Mouse (Mus musculus) ES-E14 (cell line): ENCODE data around the gene Gbf1. TPM values are rescaled to one million over a fixed set of nuclear protein-coding genes. Genes with fewer than 3 reads are reported as not detected.
A peak's percentile ranks its signal among the peaks of the same experiment; 100 is the strongest.

ENCODE experiments used
- DNase-seq: peaks from one replicate; pipeline ENCODE4 v3.0.0-alpha.2; 2013; ENCODE audit warnings: low read depth, low spot score
- H3K27ac ChIP-seq: 2 replicates; pipeline ENCODE4 v1.5.1; 2012; ENCODE audit warnings: low read depth, mild to moderate bottlenecking, low read length, moderate library complexity, mixed read lengths; ENCODE audit not compliant: poor library complexity, insufficient read depth, severe bottlenecking
- H3K36me3 ChIP-seq: 2 replicates; pipeline ENCODE4 v1.6.1; 2012; ENCODE audit warnings: mild to moderate bottlenecking, low read length, moderate library complexity, mixed read lengths; ENCODE audit not compliant: control insufficient read depth, poor library complexity, insufficient read depth, severe bottlenecking
- H3K4me1 ChIP-seq, 2 experiments: fragments of 150-350 bp in 1 of 2; sonication (generic) in 1 of 2; 2 replicates each; pipeline ENCODE4 v1.6.1; 2012; ENCODE audit warnings: low read length in 2 of 2, mild to moderate bottlenecking in 1 of 2, mixed read lengths in 1 of 2; ENCODE audit not compliant: control insufficient read depth in 2 of 2, insufficient read depth in 2 of 2, poor library complexity in 1 of 2
- H3K4me3 ChIP-seq, 2 experiments: fragments of 150-350 bp in 1 of 2; sonication (generic) in 1 of 2; 2 replicates each; pipeline ENCODE4 v1.5.1; 2012; ENCODE audit warnings: low read length in 2 of 2, low read depth in 1 of 2, mild to moderate bottlenecking in 1 of 2, mixed read lengths in 1 of 2; ENCODE audit not compliant: insufficient read depth in 1 of 2, poor library complexity in 1 of 2, severe bottlenecking in 1 of 2
- H3K9ac ChIP-seq: 2 replicates; pipeline ENCODE4 v1.6.1; 2012; ENCODE audit warnings: low read depth, mild to moderate bottlenecking, low read length, mixed read lengths; ENCODE audit not compliant: poor library complexity, insufficient read depth, severe bottlenecking
- H3K9me3 ChIP-seq: fragments of 150-350 bp; sonication (generic); 2 replicates; pipeline ENCODE4 v1.6.1; 2012; ENCODE audit warnings: low read depth, mild to moderate bottlenecking, low read length; ENCODE audit not compliant: control insufficient read depth, insufficient read depth
- CHD2 ChIP-seq: IDR thresholded peaks from 2 replicates; pipeline ENCODE4 v1.6.1; 2014; ENCODE audit warnings: mild to moderate bottlenecking, low read depth, low read length, inconsistent platforms
- HCFC1 ChIP-seq: IDR thresholded peaks from 2 replicates; pipeline ENCODE4 v1.6.1; 2012; ENCODE audit warnings: low read length, inconsistent platforms, borderline replicate concordance; ENCODE audit not compliant: insufficient read depth
- MAFK ChIP-seq: IDR thresholded peaks from 2 replicates; pipeline ENCODE4 v1.6.1; 2014; ENCODE audit warnings: mild to moderate bottlenecking, low read depth, low read length, inconsistent platforms; ENCODE audit not compliant: insufficient read depth
- ZC3H11A ChIP-seq: IDR thresholded peaks from 2 replicates; pipeline ENCODE4 v1.6.1; 2012; ENCODE audit warnings: low read depth, mild to moderate bottlenecking, inconsistent platforms, low read length, borderline replicate concordance
- ZNF384 ChIP-seq: IDR thresholded peaks from 2 replicates; pipeline ENCODE4 v1.6.1; 2012; ENCODE audit warnings: low read depth, low read length, inconsistent platforms
- in situ Hi-C, 2 experiments: fragments of 600-800 bp; cut with MboI; formaldehyde crosslinking; loops; one replicate each; pipeline ENCODE4 v1.15.1; 2025; ENCODE audit warnings: low sequenced_read_pairs in 2 of 2, inconsistent platforms in 1 of 2; ENCODE audit not compliant: unreplicated experiment in 2 of 2
- total RNA-seq: library from RNA; depleted of rRNA; stranded (reverse); fragments of 300-350 nt; gene quantifications from 2 replicates; pipeline ENCODE4 v1.2.3, GENCODE M21; 2012

The Gbf1 gene
- total RNA-seq, 1 experiment: 29.0 TPM

DNA sequence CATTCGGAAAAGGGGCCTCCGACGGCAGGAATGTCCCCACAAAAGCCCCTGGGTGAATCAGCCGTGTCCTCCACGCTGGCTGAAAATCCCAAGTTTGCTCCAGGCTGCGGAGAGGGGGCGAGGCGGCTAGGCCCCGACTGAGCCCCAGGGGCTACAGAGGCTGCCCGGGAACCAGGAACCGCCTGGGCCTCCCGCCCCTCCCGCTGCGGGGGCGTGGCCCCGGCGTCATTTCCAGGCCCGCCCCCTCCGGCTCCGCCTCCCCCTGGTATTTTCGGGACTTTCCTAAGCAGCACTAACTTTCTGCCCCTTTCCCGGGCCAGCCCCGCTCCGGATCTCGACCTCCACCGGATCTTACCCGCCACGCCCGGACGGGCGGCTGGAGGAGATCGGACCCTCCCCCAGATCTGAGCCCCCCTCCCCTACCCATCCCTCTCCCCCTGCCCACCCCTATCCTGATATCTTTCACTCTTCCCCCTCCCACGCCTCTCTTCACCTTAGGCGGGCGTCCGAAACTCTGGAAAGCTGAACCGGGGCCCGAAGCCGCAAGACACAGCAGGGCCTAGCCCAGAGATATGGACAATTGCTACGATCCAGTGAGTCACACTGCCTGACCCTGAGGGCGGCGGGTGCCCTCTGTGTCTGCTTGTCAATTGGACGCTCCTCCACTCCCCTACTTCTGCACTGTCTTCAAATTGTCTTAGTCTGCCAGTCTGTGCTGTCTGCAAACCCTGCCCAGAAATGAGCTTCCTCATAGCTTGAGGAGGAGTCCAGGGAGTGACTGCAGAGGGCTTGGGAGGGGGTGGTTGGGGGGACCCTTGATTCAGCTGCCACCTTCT is 153.3 kb downstream of the Gbf1 start:
- in situ Hi-C loops: no loop called here
- DNase-seq: peak; percentile 89
- Histone ChIP-seq H3K27ac (no peak overlapping the region), H3K9me3 (no peaks in the 10 kb centered on the region), H3K36me3 (peaks cover 4% of the 10 kb centered on the region; the same call in 1 of the 2 replicates), H3K9ac (peak overlapping the region; percentile 70), H3K4me3 (peak overlapping the region; percentile 69 to 99), H3K4me1 (peaks cover 0 to 18% of the 10 kb centered on the region in 2 experiments; a peak in 1 of 4 replicates)
- TF ChIP-seq CHD2 (no peak), MAFK (no peak), ZNF384 (no peak), ZC3H11A (no peak), HCFC1 (no peak)

DNA sequence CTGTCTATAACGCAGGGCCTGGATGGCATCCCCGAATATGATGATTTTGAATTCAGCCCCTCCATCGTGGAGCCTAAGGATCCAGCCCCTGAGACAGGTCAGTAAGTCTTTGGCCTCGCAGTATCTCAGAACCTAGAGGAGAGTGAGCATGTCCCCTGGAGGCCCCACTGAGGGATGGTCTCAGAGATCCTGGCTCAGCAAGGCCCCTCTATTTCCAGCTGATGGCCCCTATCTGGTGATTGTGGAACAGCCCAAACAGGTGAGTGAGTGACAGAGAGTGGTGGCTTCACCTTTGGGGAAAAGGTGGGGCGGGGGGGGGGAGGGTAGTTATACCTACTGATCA is 153.9 kb downstream of the Gbf1 start:
- Histone ChIP-seq H3K9me3 (no peaks in the 10 kb centered on the region), H3K9ac (no peak overlapping the region; the same call in 1 of the 2 replicates), H3K4me3 (peak overlapping the region; percentile 69 to 99; a peak in 2 of 4 replicates), H3K27ac (no peak overlapping the region), H3K4me1 (peaks cover 0 to 18% of the 10 kb centered on the region in 2 experiments; a peak in 1 of 4 replicates), H3K36me3 (peaks cover 6% of the 10 kb centered on the region; the same call in 1 of the 2 replicates)
- no peak for DNase-seq
- TF ChIP-seq CHD2: no peak
- TF ChIP-seq HCFC1: no peak
- in situ Hi-C loops: no loop called here

DNA sequence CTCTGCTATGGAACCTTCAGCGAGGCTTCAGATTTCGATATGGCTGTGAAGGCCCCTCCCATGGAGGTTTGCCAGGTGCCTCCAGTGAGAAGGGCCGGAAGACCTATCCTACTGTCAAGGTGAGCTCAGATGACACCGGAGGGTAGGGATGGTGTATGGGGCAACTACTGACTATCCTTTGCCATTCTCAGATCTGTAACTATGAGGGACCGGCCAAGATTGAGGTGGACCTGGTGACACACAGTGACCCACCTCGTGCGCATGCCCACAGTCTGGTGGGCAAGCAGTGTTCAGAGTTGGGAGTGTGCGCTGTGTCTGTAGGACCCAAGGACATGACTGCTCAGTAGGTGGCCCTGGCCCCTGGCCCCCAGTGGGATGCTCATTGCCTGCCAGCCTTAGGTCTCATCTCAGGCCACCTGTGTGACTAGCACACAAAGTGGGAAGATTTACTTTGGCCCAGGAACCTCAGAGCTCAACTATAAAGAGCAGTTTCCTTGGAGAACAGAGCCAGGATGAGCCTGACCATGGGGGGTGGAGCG is 154.5 kb downstream of the Gbf1 start:
- DNase-seq: no peak
- no peak overlapping the region for H3K9ac ChIP-seq
- peaks cover 0 to 18% of the 10 kb centered on the region in 2 experiments; a peak in 1 of 4 replicates for H3K4me1 ChIP-seq
- TF ChIP-seq CHD2: no peak
- no peak for TF ChIP-seq MAFK
- no peak for TF ChIP-seq HCFC1
- no peak for TF ChIP-seq ZC3H11A
- TF ChIP-seq ZNF384: no peak
- peaks cover 6% of the 10 kb centered on the region; the same call in 1 of the 2 replicates for H3K36me3 ChIP-seq
- in situ Hi-C loops: no loop called here
- H3K9me3 ChIP-seq: no peaks in the 10 kb centered on the region
- no peak overlapping the region for H3K27ac ChIP-seq
- no peak overlapping the region for H3K4me3 ChIP-seq

DNA sequence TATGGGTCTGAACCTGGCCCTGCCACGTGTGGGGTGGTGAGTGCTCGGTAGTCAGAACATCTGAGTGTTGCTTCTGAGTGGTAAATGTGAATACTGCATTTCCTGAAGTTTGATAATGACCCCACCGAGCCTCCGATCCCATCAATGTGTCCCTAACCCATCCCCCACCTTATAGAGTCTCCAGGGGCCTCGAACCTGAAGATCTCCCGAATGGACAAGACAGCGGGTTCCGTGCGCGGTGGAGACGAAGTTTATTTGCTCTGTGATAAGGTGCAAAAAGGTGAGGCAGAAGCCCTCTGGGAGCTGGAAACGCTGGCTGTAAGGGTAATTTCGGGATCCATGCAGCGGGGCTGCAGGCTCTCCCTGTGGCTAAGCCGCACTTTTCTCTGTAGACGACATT is 155.5 kb downstream of the Gbf1 start:
- in situ Hi-C loops: no loop called here
- Histone ChIP-seq H3K4me1 (peaks cover 0 to 18% of the 10 kb centered on the region in 2 experiments; a peak in 1 of 4 replicates), H3K9ac (no peak overlapping the region), H3K4me3 (peak overlapping the region in 1 of 2 experiments; percentile 62; a peak in 1 of 4 replicates), H3K9me3 (no peaks in the 10 kb centered on the region), H3K36me3 (peaks cover 6% of the 10 kb centered on the region; the same call in 1 of the 2 replicates), H3K27ac (no peak overlapping the region)
- TF ChIP-seq MAFK: no peak
- no peak for DNase-seq
